Mouse (Mus musculus) myocyte (in vitro differentiated cells): ENCODE data around the gene Arid1b. TPM values are rescaled to one million over a fixed set of nuclear protein-coding genes. Genes with fewer than 3 reads are reported as not detected.

ENCODE experiments used
- H3K27me3 ChIP-seq: one replicate; pipeline ENCODE4 v1.6.1; 2011; ENCODE audit not compliant: control insufficient read depth, insufficient read depth, insufficient read length
- H3K36me3 ChIP-seq: one replicate; pipeline ENCODE4 v1.6.1; 2011; ENCODE audit not compliant: control insufficient read depth, insufficient read depth
- H3K4me2 ChIP-seq: one replicate; pipeline ENCODE4 v1.6.1; 2011; ENCODE audit warnings: low read depth, control low read depth
- H3K4me3 ChIP-seq: one replicate; pipeline ENCODE4 v1.5.1; 2011; ENCODE audit warnings: mild to moderate bottlenecking, control low read depth, moderate library complexity
- H3K79me2 ChIP-seq: one replicate; pipeline ENCODE4 v1.6.1; 2011; ENCODE audit not compliant: control insufficient read depth, insufficient read depth
- H3ac ChIP-seq: one replicate; pipeline ENCODE4 v1.6.1; 2011; ENCODE audit not compliant: control insufficient read depth, insufficient read length
- CEBPB ChIP-seq: IDR thresholded peaks from 2 replicates; pipeline ENCODE4 v1.6.1; 2011; ENCODE audit warnings: mild to moderate bottlenecking, moderate library complexity; ENCODE audit not compliant: poor library complexity, insufficient read depth, severe bottlenecking
- E2F4 ChIP-seq: IDR thresholded peaks from one replicate; pipeline ENCODE4 v1.6.1; 2011; ENCODE audit warnings: mild to moderate bottlenecking, control low read depth, moderate library complexity; ENCODE audit not compliant: insufficient read depth
- MAX ChIP-seq: IDR thresholded peaks from one replicate; pipeline ENCODE4 v1.6.1; 2011; ENCODE audit warnings: low read depth, mild to moderate bottlenecking, control low read depth
- MYOD1 ChIP-seq, 3 experiments: IDR thresholded peaks; one replicate each; pipeline ENCODE4 v1.6.1; 2011; ENCODE audit warnings: control low read depth in 2 of 3, low read depth in 2 of 3, mild to moderate bottlenecking in 2 of 3, moderate library complexity in 1 of 3; ENCODE audit not compliant: insufficient read length in 2 of 3, control insufficient read depth in 1 of 3
- MYOG ChIP-seq, 3 experiments: IDR thresholded peaks; one replicate each; pipeline ENCODE4 v1.6.1; 2011; ENCODE audit warnings: control low read depth in 2 of 3, low read depth in 2 of 3, mild to moderate bottlenecking in 2 of 3; ENCODE audit not compliant: insufficient read length in 2 of 3, control insufficient read depth in 1 of 3, insufficient read depth in 1 of 3
- POLR2A ChIP-seq: IDR thresholded peaks from one replicate; pipeline ENCODE4 v1.6.1; 2011; ENCODE audit warnings: low read depth, mild to moderate bottlenecking, control low read depth, moderate library complexity; ENCODE audit not compliant: insufficient read length
- POLR2AphosphoS2 ChIP-seq: IDR thresholded peaks from one replicate; pipeline ENCODE4 v1.6.1; 2011; ENCODE audit warnings: low read depth, control low read depth; ENCODE audit not compliant: insufficient read length
- REST ChIP-seq: IDR thresholded peaks from one replicate; pipeline ENCODE4 v1.6.1; 2011; ENCODE audit warnings: mild to moderate bottlenecking, control low read depth, moderate library complexity; ENCODE audit not compliant: insufficient read depth, insufficient read length
- SRF ChIP-seq: IDR thresholded peaks from one replicate; pipeline ENCODE4 v1.6.1; 2011; ENCODE audit warnings: low read depth; ENCODE audit not compliant: control insufficient read depth, insufficient read length
- TCF12 ChIP-seq: IDR thresholded peaks from one replicate; pipeline ENCODE4 v1.6.1; 2011; ENCODE audit warnings: mild to moderate bottlenecking, control low read depth; ENCODE audit not compliant: poor library complexity, insufficient read depth, severe bottlenecking
- TCF3 ChIP-seq: IDR thresholded peaks from one replicate; pipeline ENCODE4 v1.6.1; 2011; ENCODE audit warnings: low read depth, control low read depth; ENCODE audit not compliant: insufficient read length
- USF1 ChIP-seq: IDR thresholded peaks from one replicate; pipeline ENCODE4 v1.6.1; 2011; ENCODE audit warnings: low read depth, mild to moderate bottlenecking, control low read depth, moderate library complexity
- polyA plus RNA-seq: library from polyadenylated mRNA; unstranded; fragments of >200 nt; fragmentation: generic; extraction: Trizol; gene quantifications from one replicate; pipeline ENCODE4 v1.2.1, GENCODE M21; 2012; ENCODE audit warnings: missing spikeins

Gene Arid1b
- polyA plus RNA-seq, 1 experiment: 10.9 TPM

- H3K4me3 ChIP-seq: no peak overlapping the region
- no peaks in the 10 kb centered on the region for H3K27me3 ChIP-seq
- H3K36me3 ChIP-seq: no peaks in the 10 kb centered on the region
- H3K79me2 ChIP-seq: peaks cover 98% of the 10 kb centered on the region
- H3ac ChIP-seq: no peak overlapping the region
- no peak overlapping the region for H3K4me2 ChIP-seq
- TF ChIP-seq SRF (no peak), MYOG (IDR thresholded peaks at IDR 0.05; ENCODE audit: control insufficient read depth in 1 of 3, insufficient read depth in 1 of 3, insufficient read length in 2 of 3, low read depth in 2 of 3) (no peak), POLR2AphosphoS2 (no peak), MAX (no peak), CEBPB (no peak), REST (no peak), POLR2A (no peak), TCF12 (no peak), USF1 (no peak), TCF3 (no peak)
These were observed 71.1 kb downstream of the Arid1b start for GRCm38 (mm10) chr17:5065270-5065669.

- no peaks in the 10 kb centered on the region for H3K27me3 ChIP-seq
- H3K79me2 ChIP-seq: peaks cover 86% of the 10 kb centered on the region
- no peak for TF ChIP-seq MAX
- TF ChIP-seq POLR2AphosphoS2: no peak
- TF ChIP-seq USF1: no peak
- no peak for TF ChIP-seq TCF12
- TF ChIP-seq E2F4: no peak
- no peak for TF ChIP-seq MYOD1 (IDR thresholded peaks at IDR 0.05; ENCODE audit: control insufficient read depth in 1 of 3, insufficient read length in 2 of 3, low read depth in 2 of 3)
- TF ChIP-seq SRF: no peak
- no peak for TF ChIP-seq TCF3
- H3K4me3 ChIP-seq: no peak overlapping the region
- no peaks in the 10 kb centered on the region for H3K36me3 ChIP-seq
- H3K4me2 ChIP-seq: no peak overlapping the region
- no peak overlapping the region for H3ac ChIP-seq
These were observed 72.7 kb downstream of the Arid1b start for GRCm38 (mm10) chr17:5066835-5067234.

GRCm38 (mm10) chr17:5067264-5067663, 73.1 kb downstream of the Arid1b start:
- Histone ChIP-seq H3K4me2 (no peak overlapping the region), H3K27me3 (no peaks in the 10 kb centered on the region), H3K36me3 (no peaks in the 10 kb centered on the region), H3K79me2 (peaks cover 82% of the 10 kb centered on the region), H3ac (no peak overlapping the region), H3K4me3 (no peak overlapping the region)
- TF ChIP-seq MAX (no peak), POLR2A (no peak), E2F4 (no peak), POLR2AphosphoS2 (no peak), MYOG (IDR thresholded peaks at IDR 0.05; ENCODE audit: control insufficient read depth in 1 of 3, insufficient read depth in 1 of 3, insufficient read length in 2 of 3, low read depth in 2 of 3) (no peak), SRF (no peak), TCF12 (no peak), CEBPB (no peak), USF1 (no peak), TCF3 (no peak), REST (no peak), MYOD1 (IDR thresholded peaks at IDR 0.05; ENCODE audit: control insufficient read depth in 1 of 3, insufficient read length in 2 of 3, low read depth in 2 of 3) (no peak)

- no peak for TF ChIP-seq POLR2AphosphoS2
- TF ChIP-seq TCF3: no peak
- Histone ChIP-seq H3K4me2 (no peak overlapping the region), H3K79me2 (peaks cover 70% of the 10 kb centered on the region)
These were observed 76.3 kb downstream of the Arid1b start for GRCm38 (mm10) chr17:5070399-5070798.

GRCm38 (mm10) chr17:5072539-5072938, 78.4 kb downstream of the Arid1b start:
- Histone ChIP-seq H3K36me3 (no peaks in the 10 kb centered on the region), H3ac (no peak overlapping the region), H3K4me3 (no peak overlapping the region), H3K79me2 (peaks cover 70% of the 10 kb centered on the region), H3K4me2 (no peak overlapping the region), H3K27me3 (no peaks in the 10 kb centered on the region)
- TF ChIP-seq TCF12: no peak
- TF ChIP-seq POLR2A: no peak
- no peak for TF ChIP-seq MAX

More at GRCm38 (mm10) chr17:5070399-5070798, 76.3 kb downstream of the Arid1b start:
- Histone ChIP-seq H3K36me3 (no peaks in the 10 kb centered on the region), H3ac (no peak overlapping the region), H3K27me3 (no peaks in the 10 kb centered on the region), H3K4me3 (no peak overlapping the region)
